8 mouse cellular contexts compared by ENCODE assay signal in the genomic region with DNA sequence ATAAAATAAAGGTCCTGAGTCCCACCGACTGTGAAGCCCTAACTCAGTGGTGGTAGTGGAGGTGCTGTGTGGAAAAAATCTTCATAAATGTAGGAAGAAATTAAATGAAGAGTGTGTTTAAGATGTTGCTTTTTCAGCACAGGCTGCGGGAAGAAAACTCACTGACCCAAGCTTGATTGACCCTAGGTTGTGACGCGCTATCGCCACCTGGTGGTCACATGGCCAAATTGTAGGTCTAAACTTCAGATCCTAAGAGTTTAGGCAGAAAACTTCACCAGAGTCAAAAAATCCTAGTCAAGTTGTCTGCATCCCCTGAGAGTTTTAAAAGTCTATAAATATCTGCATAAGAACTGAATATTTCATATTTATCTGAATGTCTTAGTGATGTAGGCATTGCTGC.
A peak's percentile ranks its signal among the peaks of the same experiment; 100 is the strongest.
DNase-seq lines count a peak whose midpoint lies in the region; ATAC-seq lines count a peak whose summit lies in the region.

No protein-coding gene starts in this region.

- intact Hi-C loops in gastrocnemius, postnatal 36 days (cut with DNase I): loop anchor here (2.0 to 10.0 kb wide), 3 partner anchors 62 to 702 kb away; partner anchors contain the start of gene Rora

- DNase-seq in cerebellum, postnatal 10 days: peak; percentile 63 to 69
- no peak for DNase-seq in cerebellum, adult 9-11 months
- DNase-seq in layer of hippocampus, postnatal 10 days (ENCODE audit: low spot score in 2 of 2): peak; percentile 40 to 45
- DNase-seq in layer of hippocampus, adult 9-11 months: no peak
- DNase-seq in adrenal gland, postnatal 10 days: peak; percentile 51
- DNase-seq in gastrocnemius, postnatal 36 days: peak; percentile 35 to 41
- peak; percentile 21 for DNase-seq in lung, postnatal 25 days (ENCODE audit: low spot score)

- ATAC-seq in megakaryocyte progenitor cell, adult 5-6 weeks (replicated peaks; ENCODE audit: poor library complexity): no peak

Comparison
In these comparisons a context has a peak if more than half of its experiments do, and no peak if none do; other contexts are left out.
1. DNase-seq: peak in cerebellum, postnatal 10 days (2 of 2), layer of hippocampus, postnatal 10 days (2 of 2), adrenal gland, postnatal 10 days (single experiment), gastrocnemius, postnatal 36 days (2 of 2) and lung, postnatal 25 days (single experiment); none in cerebellum, adult 9-11 months (single experiment) and layer of hippocampus, adult 9-11 months (single experiment).